Mouse (Mus musculus): ENCODE results near the gene Sipa1l3. TPM values are rescaled to one million over a fixed set of nuclear protein-coding genes. Genes with fewer than 3 reads are reported as not detected.

The Sipa1l3 gene
- polyA plus RNA-seq, 1 experiment: 44.6 TPM

- TF ChIP-seq POLR2A (IDR thresholded peaks at IDR 0.05; ENCODE audit: low read depth, low read length) (no peak), CTCF (conservative IDR thresholded peaks at IDR 0.05; ENCODE audit: insufficient read depth, insufficient read length, low read depth, low read length) (no peak)
- no peaks in the 10 kb centered on the region for H3K36me3 ChIP-seq (ENCODE audit: control insufficient read depth, insufficient read depth, low read length)
- no peak overlapping the region for H3K27ac ChIP-seq (ENCODE audit: insufficient read depth, low read depth, low read length)
- WGBS: 2% methylated on average over 36 of the region's 36 CpGs
- DNase-seq: peak; percentile 43
- H3K4me3 ChIP-seq (ENCODE audit: insufficient read depth, low read depth, low read length): peak overlapping the region; percentile 36
- peaks cover 2% of the 10 kb centered on the region; the same call in 1 of the 2 replicates for H3K27me3 ChIP-seq (replicated peaks; ENCODE audit: control insufficient read depth, insufficient read depth, low read length)
- H3K4me1 ChIP-seq (ENCODE audit: control insufficient read depth, insufficient read depth, low read length): 0 out of 2 replicates have a peak, but pooled peaks cover 7% of the 10 kb centered on the region
These were observed 209.2 kb downstream of the Sipa1l3 start for GRCm38 (mm10) chr7:29309221-29309721.

DNA sequence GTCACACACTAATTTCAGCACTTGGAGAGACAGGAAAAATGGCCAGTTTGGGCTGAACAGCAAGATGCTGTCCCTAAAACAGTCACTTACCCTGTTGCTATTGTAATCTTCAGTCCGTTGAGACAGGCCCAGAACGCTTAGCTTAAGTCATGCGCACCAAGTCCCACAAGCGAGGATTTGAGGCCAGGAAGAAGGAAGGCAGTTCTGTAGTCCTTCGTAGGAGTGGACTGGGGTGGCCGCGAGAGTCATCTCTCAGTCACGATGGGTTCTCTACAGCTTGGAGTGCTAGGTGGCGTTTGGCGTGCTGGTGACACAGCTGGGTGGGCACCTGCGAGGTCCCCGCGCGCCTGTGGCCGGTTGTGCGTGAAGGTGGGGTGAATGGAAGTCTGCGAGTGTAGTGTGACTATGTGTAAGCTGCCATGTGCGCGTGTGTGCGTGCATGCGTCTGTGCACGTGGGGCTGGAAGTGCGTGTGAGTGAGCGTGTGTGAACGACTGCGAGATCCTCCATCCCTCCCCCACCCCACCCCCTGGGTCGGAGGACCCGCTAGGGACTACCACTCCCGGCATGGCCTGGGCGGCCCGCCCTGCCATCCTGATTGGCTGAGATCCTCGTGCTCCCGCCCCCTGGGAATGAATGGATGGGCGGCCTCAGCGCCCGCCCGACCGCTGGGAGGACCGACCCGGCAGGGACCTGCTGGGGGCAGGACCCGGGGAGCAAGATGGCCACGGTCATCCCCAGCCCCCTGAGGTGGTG lies 210.9 kb downstream of the Sipa1l3 start:
- peak; percentile 93 for DNase-seq

DNA sequence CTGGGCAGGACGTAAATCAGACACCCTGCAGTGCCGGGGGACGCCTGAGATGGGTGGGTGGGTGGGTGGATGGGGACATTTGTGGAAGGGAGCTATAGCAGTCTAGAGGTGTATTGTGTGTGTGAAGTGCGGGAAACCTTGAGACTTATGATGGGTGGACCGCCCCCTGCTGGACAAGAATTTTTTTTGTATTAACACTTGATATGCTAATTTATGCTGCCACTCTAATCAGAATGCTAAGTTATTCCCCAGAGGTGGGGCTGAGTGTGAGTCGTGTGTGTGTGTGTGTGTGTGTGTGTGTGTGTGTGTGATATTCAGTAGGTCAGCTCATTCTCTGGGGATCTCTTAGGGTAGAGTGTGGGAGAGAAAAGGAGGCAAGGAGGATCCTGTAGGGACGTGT lies 211.8 kb downstream of the Sipa1l3 start:
- WGBS: 38% methylated on average over 7 of the region's 7 CpGs
- peaks cover 4% of the 10 kb centered on the region; the same call in 1 of the 2 replicates for H3K27me3 ChIP-seq (replicated peaks; ENCODE audit: control insufficient read depth, insufficient read depth, low read length)
- no peak overlapping the region for H3K27ac ChIP-seq (ENCODE audit: insufficient read depth, low read depth, low read length)
- TF ChIP-seq POLR2A (IDR thresholded peaks at IDR 0.05; ENCODE audit: low read depth, low read length): no peak
- TF ChIP-seq CTCF (conservative IDR thresholded peaks at IDR 0.05; ENCODE audit: insufficient read depth, insufficient read length, low read depth, low read length): peak; percentile 36
- no peaks in the 10 kb centered on the region for H3K36me3 ChIP-seq (ENCODE audit: control insufficient read depth, insufficient read depth, low read length)
- H3K4me1 ChIP-seq (ENCODE audit: control insufficient read depth, insufficient read depth, low read length): 0 out of 2 replicates have a peak, but pooled peaks cover 7% of the 10 kb centered on the region
- H3K4me3 ChIP-seq (ENCODE audit: insufficient read depth, low read depth, low read length): no peak overlapping the region
- DNase-seq: peak; percentile 46

More for the DNA sequence above, 210.9 kb downstream of the Sipa1l3 start:
- Histone ChIP-seq H3K36me3 (ENCODE audit: control insufficient read depth, insufficient read depth, low read length) (no peaks in the 10 kb centered on the region), H3K27ac (ENCODE audit: insufficient read depth, low read depth, low read length) (no peak overlapping the region), H3K27me3 (replicated peaks; ENCODE audit: control insufficient read depth, insufficient read depth, low read length) (peaks cover 4% of the 10 kb centered on the region; the same call in 1 of the 2 replicates), H3K4me3 (ENCODE audit: insufficient read depth, low read depth, low read length) (peak overlapping the region; percentile 45), H3K4me1 (ENCODE audit: control insufficient read depth, insufficient read depth, low read length) (0 out of 2 replicates have a peak, but pooled peaks cover 7% of the 10 kb centered on the region)
- WGBS: 2% methylated on average over 42 of the region's 42 CpGs
- TF ChIP-seq CTCF (conservative IDR thresholded peaks at IDR 0.05; ENCODE audit: insufficient read depth, insufficient read length, low read depth, low read length) (no peak), POLR2A (IDR thresholded peaks at IDR 0.05; ENCODE audit: low read depth, low read length) (no peak)

DNA sequence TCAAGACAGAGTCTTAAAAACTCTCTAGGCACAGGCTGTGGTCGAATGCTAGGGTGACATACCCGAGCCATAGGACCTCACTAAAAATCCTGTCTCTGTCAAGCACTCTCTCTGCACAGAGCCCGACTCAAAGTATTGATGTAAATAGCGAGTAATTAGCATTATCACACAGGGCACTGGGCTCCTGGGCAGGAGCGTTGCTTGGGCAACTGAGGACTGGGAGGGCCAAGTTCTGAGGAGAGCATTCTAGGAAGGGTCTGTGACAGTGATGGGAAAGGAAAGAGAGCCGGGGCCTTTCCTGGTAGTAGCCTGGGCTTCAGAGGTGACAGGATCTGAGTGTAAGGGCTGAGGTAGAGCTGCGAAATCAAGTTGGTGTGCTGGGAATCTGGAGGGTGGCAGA lies 212.3 kb downstream of the Sipa1l3 start:
- H3K27me3 ChIP-seq (replicated peaks; ENCODE audit: control insufficient read depth, insufficient read depth, low read length): peaks cover 4% of the 10 kb centered on the region; the same call in 1 of the 2 replicates
- WGBS: 74% methylated on average over 7 of the region's 7 CpGs

GRCm38 (mm10) chr7:29305263-29305988 lies 213.0 kb downstream of the Sipa1l3 start:
- DNase-seq: no peak
- Histone ChIP-seq H3K36me3 (ENCODE audit: control insufficient read depth, insufficient read depth, low read length) (no peaks in the 10 kb centered on the region), H3K4me3 (ENCODE audit: insufficient read depth, low read depth, low read length) (no peak overlapping the region), H3K27ac (ENCODE audit: insufficient read depth, low read depth, low read length) (no peak overlapping the region), H3K27me3 (replicated peaks; ENCODE audit: control insufficient read depth, insufficient read depth, low read length) (peaks cover 4% of the 10 kb centered on the region; the same call in 1 of the 2 replicates), H3K4me1 (ENCODE audit: control insufficient read depth, insufficient read depth, low read length) (0 out of 2 replicates have a peak, but pooled peaks cover 7% of the 10 kb centered on the region)
- no peak for TF ChIP-seq POLR2A (IDR thresholded peaks at IDR 0.05; ENCODE audit: low read depth, low read length)
- no peak for TF ChIP-seq CTCF (conservative IDR thresholded peaks at IDR 0.05; ENCODE audit: insufficient read depth, insufficient read length, low read depth, low read length)
- 56% methylated on average over 9 of the region's 9 CpGs for WGBS

More for the DNA sequence above, 212.3 kb downstream of the Sipa1l3 start:
- H3K4me3 ChIP-seq (ENCODE audit: insufficient read depth, low read depth, low read length): no peak overlapping the region
- H3K36me3 ChIP-seq (ENCODE audit: control insufficient read depth, insufficient read depth, low read length): no peaks in the 10 kb centered on the region
- H3K27ac ChIP-seq (ENCODE audit: insufficient read depth, low read depth, low read length): no peak overlapping the region
- no peak for TF ChIP-seq CTCF (conservative IDR thresholded peaks at IDR 0.05; ENCODE audit: insufficient read depth, insufficient read length, low read depth, low read length)
- no peak for TF ChIP-seq POLR2A (IDR thresholded peaks at IDR 0.05; ENCODE audit: low read depth, low read length)
- no peak for DNase-seq
- H3K4me1 ChIP-seq (ENCODE audit: control insufficient read depth, insufficient read depth, low read length): 0 out of 2 replicates have a peak, but pooled peaks cover 7% of the 10 kb centered on the region

DNA sequence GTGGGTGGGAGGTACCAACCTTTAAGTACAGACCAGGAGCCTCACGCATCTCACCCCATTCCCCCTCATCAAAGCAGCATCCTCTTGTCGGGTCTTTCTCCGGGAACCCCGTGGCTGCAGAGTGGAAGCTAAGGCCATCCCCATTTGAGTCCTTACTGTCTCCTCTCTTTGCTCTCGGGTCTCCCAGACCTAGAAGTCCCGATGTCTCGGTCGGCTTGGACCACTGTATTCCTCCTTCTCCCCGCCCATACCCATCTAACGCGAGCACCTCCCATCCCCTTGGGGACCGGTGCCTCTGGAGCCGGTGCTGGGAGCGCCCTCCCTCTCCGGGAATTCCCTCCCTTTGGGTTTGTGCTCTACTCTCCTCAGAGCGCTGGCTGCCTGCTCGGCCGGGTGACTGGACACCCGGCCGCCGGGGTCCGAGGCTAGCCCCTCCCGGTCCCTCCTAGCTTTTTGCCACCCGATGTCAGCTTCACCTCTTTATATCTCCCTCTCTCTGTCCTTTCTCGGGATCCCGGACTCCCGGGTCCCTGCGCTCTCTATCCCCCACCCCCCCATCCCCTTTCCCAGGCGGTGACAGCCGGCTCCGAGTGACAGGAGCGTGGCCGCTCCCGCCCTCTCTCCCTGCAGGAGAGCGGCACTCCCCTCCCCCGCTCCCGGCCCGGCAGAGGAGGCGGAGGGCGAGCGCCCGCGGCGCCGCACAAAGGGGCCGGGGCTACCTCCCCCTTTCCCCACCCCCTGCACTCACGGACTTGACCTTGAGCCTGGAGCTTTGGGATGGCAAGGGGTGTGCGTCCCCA lies 213.8 kb downstream of the Sipa1l3 start:
- Histone ChIP-seq H3K36me3 (ENCODE audit: control insufficient read depth, insufficient read depth, low read length) (no peaks in the 10 kb centered on the region), H3K4me1 (ENCODE audit: control insufficient read depth, insufficient read depth, low read length) (0 out of 2 replicates have a peak, but pooled peaks cover 7% of the 10 kb centered on the region), H3K27me3 (replicated peaks; ENCODE audit: control insufficient read depth, insufficient read depth, low read length) (peaks cover 4% of the 10 kb centered on the region; the same call in 1 of the 2 replicates), H3K27ac (ENCODE audit: insufficient read depth, low read depth, low read length) (no peak overlapping the region), H3K4me3 (ENCODE audit: insufficient read depth, low read depth, low read length) (no peak overlapping the region)
- no peak for DNase-seq
- TF ChIP-seq POLR2A (IDR thresholded peaks at IDR 0.05; ENCODE audit: low read depth, low read length): no peak
- TF ChIP-seq CTCF (conservative IDR thresholded peaks at IDR 0.05; ENCODE audit: insufficient read depth, insufficient read length, low read depth, low read length): no peak
- WGBS: 2% methylated on average over 46 of the region's 48 CpGs

Data from kidney, adult 2 months (tissue).